Mouse (Mus musculus): Measurements from ENCODE around the gene Uevld. TPM values are rescaled to one million over a fixed set of nuclear protein-coding genes. Genes with fewer than 3 reads are reported as not detected.
"Not testable (repeated sequence)": the region's sequence is repeated elsewhere in the genome, so short reads cannot be mapped to it uniquely, and the experiment has no call there.

Uevld gene
- polyA plus RNA-seq, 1 experiment from 2014 or later = 6.5 TPM

DNA sequence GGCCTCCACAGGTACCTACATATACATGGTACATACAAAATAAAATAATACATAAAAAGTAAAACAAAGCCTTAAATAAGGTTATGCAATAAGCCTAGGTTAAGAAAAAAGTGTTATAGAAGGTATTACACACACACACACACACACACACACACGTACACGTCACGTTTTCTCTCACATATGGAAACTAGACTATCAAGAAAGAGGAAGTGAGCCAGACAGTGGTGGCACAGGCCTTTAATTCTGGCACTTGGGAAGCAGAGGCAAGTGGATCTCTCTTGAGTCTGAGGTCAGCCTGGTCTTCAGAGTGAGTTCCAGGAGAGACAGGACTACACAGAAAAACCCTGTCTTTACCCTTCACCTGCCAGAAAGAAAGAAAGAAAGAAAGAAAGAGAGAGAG, 62.8 kb downstream of the Uevld start:
- no peak for ATAC-seq (replicated peaks)
- peaks cover 58% of the 10 kb centered on the region for H3K36me3 ChIP-seq (replicated peaks)
- 95% methylated on average over 3 of the region's 3 CpGs for WGBS

DNA sequence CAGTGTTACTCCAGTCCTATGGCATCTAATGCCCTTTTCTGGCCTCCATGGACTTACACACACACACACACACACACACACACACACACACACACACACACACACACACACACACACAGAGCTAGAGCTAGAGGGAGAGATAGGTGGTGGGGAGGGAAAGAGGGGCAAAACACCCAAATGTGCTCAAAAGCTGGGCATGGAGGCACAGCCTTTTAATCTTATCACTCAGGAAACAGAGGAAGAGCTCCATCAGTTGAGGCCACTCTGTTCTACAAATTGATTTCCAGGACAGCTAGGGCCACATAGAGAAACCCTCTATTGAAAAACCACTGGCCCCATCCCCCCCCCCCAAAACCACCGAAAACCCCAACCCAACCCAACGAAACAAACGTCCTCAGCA, 75.0 kb downstream of the Uevld start:
- ATAC-seq (replicated peaks) = no peak
- 81% methylated on average over 3 of the region's 3 CpGs for WGBS
- Histone ChIP-seq H3K9ac (no peak overlapping the region), H3K27ac (no peak overlapping the region), H3K4me2 (no peak overlapping the region), H3K36me3 (replicated peaks) (peaks cover 29% of the 10 kb centered on the region), H3K9me3 (no peaks in the 10 kb centered on the region), H3K27me3 (replicated peaks) (no peaks in the 10 kb centered on the region), H3K4me1 (no peaks in the 10 kb centered on the region), H3K4me3 (no peak overlapping the region)

More for the DNA sequence above, 62.8 kb downstream of the Uevld start:
- H3K27ac ChIP-seq = no peak overlapping the region
- H3K27me3 ChIP-seq (replicated peaks) = no peaks in the 10 kb centered on the region
- no peaks in the 10 kb centered on the region for H3K4me1 ChIP-seq
- H3K9me3 ChIP-seq = no peaks in the 10 kb centered on the region
- no peak overlapping the region for H3K4me2 ChIP-seq
- H3K9ac ChIP-seq = no peak overlapping the region
- no peak overlapping the region for H3K4me3 ChIP-seq

DNA sequence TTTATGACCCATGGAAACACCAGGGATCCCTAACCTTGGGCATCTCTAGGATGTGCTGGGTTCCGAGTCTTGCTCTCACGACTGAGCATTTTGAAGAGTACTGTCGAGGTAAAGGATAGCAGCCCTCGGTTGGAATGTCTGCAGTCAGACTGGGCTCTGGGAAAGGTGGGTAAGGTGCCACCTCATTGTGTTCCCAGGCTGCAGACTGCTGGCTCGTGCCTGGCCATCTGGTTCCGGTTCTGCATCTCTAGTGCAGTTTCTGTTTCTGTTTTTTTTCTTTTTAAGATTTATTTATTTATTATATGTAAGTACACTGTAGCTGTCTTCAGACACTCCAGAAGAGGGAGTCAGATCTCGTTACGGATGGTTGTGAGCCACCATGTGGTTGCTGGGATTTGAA, 76.4 kb downstream of the Uevld start:
- not testable (repeated sequence) for H3K4me2 ChIP-seq; H3K9ac ChIP-seq; H3K27me3 ChIP-seq (replicated peaks); H3K4me3 ChIP-seq; ATAC-seq (replicated peaks); H3K9me3 ChIP-seq; H3K27ac ChIP-seq; H3K4me1 ChIP-seq
- H3K36me3 ChIP-seq (replicated peaks) = peaks cover 19% of the 10 kb centered on the region
- 87% methylated on average over 8 of the region's 8 CpGs for WGBS

DNA sequence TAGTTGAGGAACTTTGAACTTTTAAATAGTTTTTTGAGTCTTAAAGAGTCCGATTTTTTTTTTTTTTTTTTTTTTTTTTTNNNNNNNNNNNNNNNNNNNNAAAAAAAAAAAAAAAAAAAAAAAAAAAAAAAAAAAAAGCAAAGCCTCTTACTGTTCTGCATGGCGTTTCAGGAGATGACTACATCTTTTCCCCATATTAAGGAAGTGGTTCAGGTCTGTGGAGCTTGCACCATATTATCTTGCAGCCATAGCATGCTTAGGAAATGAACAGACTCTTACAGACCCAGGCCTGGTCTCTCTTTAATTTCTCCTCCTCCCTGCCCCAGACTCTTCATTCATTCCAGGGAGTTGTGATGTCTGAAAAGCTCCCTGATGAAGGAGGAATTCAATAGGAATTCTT, 77.3 kb downstream of the Uevld start:
- H3K4me1 ChIP-seq = no peaks in the 10 kb centered on the region
- no peak for ATAC-seq (replicated peaks)
- H3K4me2 ChIP-seq = no peak overlapping the region
- WGBS = 100% methylated on average over 2 of the region's 2 CpGs
- no peak overlapping the region for H3K9ac ChIP-seq
- H3K27me3 ChIP-seq (replicated peaks) = no peaks in the 10 kb centered on the region
- H3K27ac ChIP-seq = no peak overlapping the region
- H3K4me3 ChIP-seq = no peak overlapping the region
- no peaks in the 10 kb centered on the region for H3K9me3 ChIP-seq
- peaks cover 11% of the 10 kb centered on the region; the same call in 1 of the 2 replicates for H3K36me3 ChIP-seq (replicated peaks)

DNA sequence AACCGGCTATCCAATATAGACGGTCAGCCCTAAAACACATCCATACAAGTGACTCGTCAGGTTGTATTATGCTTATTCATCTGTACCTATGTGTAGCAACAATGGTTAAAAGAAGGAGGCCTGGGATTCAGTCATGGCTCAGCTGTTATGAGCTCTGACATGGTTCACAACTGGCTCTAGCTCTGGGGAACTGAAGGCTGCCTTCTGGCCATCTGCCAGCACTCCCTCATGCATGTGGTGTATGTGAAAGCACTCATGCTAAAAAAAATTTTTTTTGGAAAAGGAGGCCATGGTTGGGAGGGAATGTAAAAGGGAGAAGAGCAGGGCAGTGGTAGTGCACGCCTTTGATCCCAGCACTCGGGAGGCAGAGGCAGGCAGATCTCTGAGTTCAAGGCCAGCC, 78.5 kb downstream of the Uevld start:
- no peaks in the 10 kb centered on the region for H3K9me3 ChIP-seq
- no peaks in the 10 kb centered on the region for H3K4me1 ChIP-seq

DNA sequence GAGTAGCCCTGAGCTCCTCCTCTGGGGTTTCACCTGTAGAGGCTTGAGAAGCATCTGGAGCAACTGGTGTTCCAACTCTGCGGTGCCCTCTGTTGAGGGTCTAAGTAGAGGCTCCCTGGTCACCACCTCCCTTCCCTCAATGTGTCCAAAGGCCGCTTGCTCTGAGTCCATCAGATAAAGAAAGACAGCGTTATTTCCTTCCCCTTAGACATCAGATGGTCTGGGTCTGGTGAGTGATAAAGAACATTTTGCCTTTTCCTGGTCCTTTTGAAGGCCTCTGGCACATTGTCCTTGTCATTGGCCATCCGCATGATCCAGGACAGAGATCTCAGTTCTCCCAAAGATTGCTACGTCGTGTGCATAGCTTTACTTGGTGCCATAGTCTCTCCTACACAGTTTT, 81.1 kb downstream of the Uevld start:
- WGBS = 88% methylated on average over 6 of the region's 6 CpGs
- Histone ChIP-seq H3K36me3 (replicated peaks) (no peaks in the 10 kb centered on the region), H3K27me3 (replicated peaks) (no peaks in the 10 kb centered on the region), H3K4me1 (no peaks in the 10 kb centered on the region), H3K4me2 (no peak overlapping the region), H3K9ac (no peak overlapping the region), H3K27ac (no peak overlapping the region), H3K4me3 (no peak overlapping the region), H3K9me3 (no peaks in the 10 kb centered on the region)
- no peak for ATAC-seq (replicated peaks)

More for the DNA sequence above, 78.5 kb downstream of the Uevld start:
- H3K27me3 ChIP-seq (replicated peaks) = no peaks in the 10 kb centered on the region
- H3K4me2 ChIP-seq = no peak overlapping the region
- H3K36me3 ChIP-seq (replicated peaks) = 0 out of 2 replicates have a peak, but pooled peaks cover 1% of the 10 kb centered on the region
- H3K4me3 ChIP-seq = no peak overlapping the region
- ATAC-seq (replicated peaks) = no peak
- no peak overlapping the region for H3K27ac ChIP-seq
- WGBS = 96% methylated on average over 5 of the region's 5 CpGs
- H3K9ac ChIP-seq = no peak overlapping the region

DNA sequence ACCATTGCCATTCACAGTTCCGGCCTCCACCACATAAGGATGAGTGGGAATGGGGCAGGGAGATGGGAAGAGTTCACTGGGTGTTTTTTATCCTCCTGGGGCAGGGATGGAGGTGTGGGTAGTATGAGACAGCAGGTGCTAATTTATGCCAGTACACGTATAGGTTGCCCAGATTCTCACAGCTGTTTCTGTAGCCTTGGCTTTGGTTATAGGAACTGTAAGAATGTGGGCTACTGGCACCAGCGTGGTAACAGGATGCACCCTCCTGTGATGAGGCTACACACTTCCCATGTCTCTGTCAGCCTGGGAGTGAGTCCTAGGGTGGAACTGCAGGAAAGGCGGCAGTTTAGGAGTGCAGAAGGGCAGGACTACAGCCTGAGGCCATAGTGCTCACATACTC, 81.5 kb downstream of the Uevld start:
- H3K27ac ChIP-seq = no peak overlapping the region
- no peaks in the 10 kb centered on the region for H3K4me1 ChIP-seq
- no peak overlapping the region for H3K4me2 ChIP-seq
- no peak overlapping the region for H3K9ac ChIP-seq
- no peak overlapping the region for H3K4me3 ChIP-seq
- H3K9me3 ChIP-seq = no peaks in the 10 kb centered on the region
- no peak for ATAC-seq (replicated peaks)
- H3K36me3 ChIP-seq (replicated peaks) = no peaks in the 10 kb centered on the region
- WGBS = 84% methylated on average over 4 of the region's 4 CpGs
- no peaks in the 10 kb centered on the region for H3K27me3 ChIP-seq (replicated peaks)

Other genes with a start within 250 kb of the Uevld start
- 13.3 and 13.9 TPM in 2 replicates for gene Saal1, start 247.8 kb downstream of the Uevld start, polyA plus RNA-seq (2015; fragmentation: Nextera tagmentation; extraction: Ambion mirVana)
- 0.15 TPM in 1 of 2 replicates, not detected in the other for gene Saa3, start 242.8 kb downstream of the Uevld start, polyA plus RNA-seq (2015; fragmentation: Nextera tagmentation; extraction: Ambion mirVana)
- gene Saa4, start 225.9 kb downstream of the Uevld start, polyA plus RNA-seq (2015; fragmentation: Nextera tagmentation; extraction: Ambion mirVana) = not detected in 2 replicates
- gene Saa1, start 215.5 kb downstream of the Uevld start, polyA plus RNA-seq (2015; fragmentation: Nextera tagmentation; extraction: Ambion mirVana) = 0.30 and 0.31 TPM in 2 replicates
- gene Saa2, start 206.7 kb downstream of the Uevld start, polyA plus RNA-seq (2015; fragmentation: Nextera tagmentation; extraction: Ambion mirVana) = not detected in 2 replicates
- 13.0 and 13.7 TPM in 2 replicates for gene Hps5, start 162.5 kb downstream of the Uevld start, polyA plus RNA-seq (2015; fragmentation: Nextera tagmentation; extraction: Ambion mirVana)
- 41.2 and 44.6 TPM in 2 replicates for gene Gtf2h1, start 162.4 kb downstream of the Uevld start, polyA plus RNA-seq (2015; fragmentation: Nextera tagmentation; extraction: Ambion mirVana)
- 522 and 586 TPM in 2 replicates for gene Ldha, start 117.1 kb downstream of the Uevld start, polyA plus RNA-seq (2015; fragmentation: Nextera tagmentation; extraction: Ambion mirVana)
- gene Ldhc, start 97.3 kb downstream of the Uevld start, polyA plus RNA-seq (2015; fragmentation: Nextera tagmentation; extraction: Ambion mirVana) = 0.15 TPM in 1 of 2 replicates, not detected in the other
- gene Tsg101, start 38.6 kb downstream of the Uevld start, polyA plus RNA-seq (2015; fragmentation: Nextera tagmentation; extraction: Ambion mirVana) = 370 and 380 TPM in 2 replicates
- gene Gm9999, start 25.1 kb upstream of the Uevld start, polyA plus RNA-seq (2015; fragmentation: Nextera tagmentation; extraction: Ambion mirVana) = not detected in 2 replicates
- 7.1 and 8.1 TPM in 2 replicates for gene Spty2d1, start 49.9 kb upstream of the Uevld start, polyA plus RNA-seq (2015; fragmentation: Nextera tagmentation; extraction: Ambion mirVana)
- gene Tmem86a, start 92.1 kb upstream of the Uevld start, polyA plus RNA-seq (2015; fragmentation: Nextera tagmentation; extraction: Ambion mirVana) = 28.3 and 29.3 TPM in 2 replicates
- 178 and 184 TPM in 2 replicates for gene Ptpn5, start 175.2 kb upstream of the Uevld start, polyA plus RNA-seq (2015; fragmentation: Nextera tagmentation; extraction: Ambion mirVana)
- not detected in 2 replicates for gene Mrgpra6, start 246.4 kb upstream of the Uevld start, polyA plus RNA-seq (2015; fragmentation: Nextera tagmentation; extraction: Ambion mirVana)

All from midbrain, embryonic 15.5 days (tissue).